Mouse (Mus musculus) E14TG2a.4 (cell line): ENCODE data around the gene Hsd17b1.

Experiments
- CTCF ChIP-seq: conservative IDR thresholded peaks from 2 replicates; pipeline ENCODE4 v1.5.1; 2014; ENCODE audit warnings: low read length
- NANOG ChIP-seq: IDR thresholded peaks from 2 replicates; pipeline ENCODE4 v1.6.1; 2014; ENCODE audit warnings: borderline replicate concordance, low read length, mixed read lengths
- POU5F1 ChIP-seq: IDR thresholded peaks from 2 replicates; pipeline ENCODE4 v1.6.1; 2014; ENCODE audit warnings: low read length, borderline replicate concordance

DNA sequence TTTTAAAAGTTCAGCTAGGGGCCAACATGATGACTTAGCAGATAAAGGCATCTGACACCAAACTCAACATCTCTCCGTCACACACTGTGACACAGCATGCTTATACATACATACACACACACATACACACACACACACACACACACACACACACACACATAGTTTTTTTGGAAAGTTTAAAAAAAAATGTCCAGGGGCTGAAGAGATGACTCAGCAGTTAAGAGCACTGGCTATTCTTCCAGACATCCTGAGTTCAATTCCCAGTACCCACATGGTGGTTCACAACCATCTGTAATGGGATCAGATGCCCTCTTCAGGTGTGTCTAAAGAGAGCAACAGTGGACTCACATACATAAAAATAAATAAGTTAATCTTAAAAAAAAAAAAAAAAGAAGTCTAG is 46.7 kb upstream of the Hsd17b1 start:
- TF ChIP-seq CTCF: no peak
- no peak for TF ChIP-seq POU5F1
- no peak for TF ChIP-seq NANOG
